Mouse (Mus musculus) kidney, adult 2 months (tissue): ENCODE measurements around the gene Krba1. TPM values are rescaled to one million over a fixed set of nuclear protein-coding genes. Genes with fewer than 3 reads are reported as not detected.
A peak's percentile ranks its signal among the peaks of the same experiment; 100 is the strongest.

Source experiments
- DNase-seq: peaks from one replicate; pipeline ENCODE4 v3.0.0; 2021
- H3K27ac ChIP-seq: fragments of 200-500 bp; 2 replicates; pipeline ENCODE4 v1.5.1; 2012; ENCODE audit warnings: low read depth, low read length, control low read depth, inconsistent platforms; ENCODE audit not compliant: insufficient read depth
- H3K27me3 ChIP-seq: fragments of 200-500 bp; replicated peaks from 2 replicates; pipeline ENCODE4 v1.6.1; 2012; ENCODE audit warnings: mild to moderate bottlenecking, moderate library complexity, low read length, inconsistent platforms; ENCODE audit not compliant: control insufficient read depth, insufficient read depth
- H3K36me3 ChIP-seq: fragments of 200-500 bp; 2 replicates; pipeline ENCODE4 v1.6.1; 2012; ENCODE audit warnings: mild to moderate bottlenecking, moderate library complexity, low read length, inconsistent platforms; ENCODE audit not compliant: control insufficient read depth, insufficient read depth
- H3K4me1 ChIP-seq: fragments of 200-500 bp; 2 replicates; pipeline ENCODE4 v1.6.1; 2011; ENCODE audit warnings: low read length; ENCODE audit not compliant: control insufficient read depth, insufficient read depth
- H3K4me3 ChIP-seq: fragments of 200-500 bp; 2 replicates; pipeline ENCODE4 v1.5.1; 2011; ENCODE audit warnings: mild to moderate bottlenecking, low read depth, low read length, control low read depth; ENCODE audit not compliant: insufficient read depth
- CTCF ChIP-seq: fragments of 200-500 bp; conservative IDR thresholded peaks from 2 replicates; pipeline ENCODE4 v1.5.1; 2011; ENCODE audit warnings: low read depth, mild to moderate bottlenecking, control low read depth, low read length, moderate library complexity, mixed read lengths; ENCODE audit not compliant: insufficient read depth, insufficient read length
- POLR2A ChIP-seq: fragments of 200-500 bp; IDR thresholded peaks from one replicate; pipeline ENCODE4 v1.6.1; 2011; ENCODE audit warnings: low read depth, low read length, control low read depth
- WGBS: fragments of 180-500 bp; shearing (Covaris S2); methylation state at CpG from one replicate; pipeline ENCODE4 v1.1.7; 2018; 5-methylcytosine and 5-hydroxymethylcytosine counted together
- polyA plus RNA-seq: library from polyadenylated mRNA; depleted of rRNA; stranded (reverse); fragments of >200 nt; gene quantifications from 2 replicates; pipeline ENCODE4 v1.2.3, GENCODE M21; 2012

Gene Krba1
- polyA plus RNA-seq, 1 experiment: 16.7 TPM

- Histone ChIP-seq H3K27me3 (no peaks in the 10 kb centered on the region), H3K4me1 (peaks cover 6% of the 10 kb centered on the region; the same call in 1 of the 2 replicates), H3K36me3 (peaks cover 3% of the 10 kb centered on the region; the same call in 1 of the 2 replicates), H3K27ac (no peak overlapping the region), H3K4me3 (no peak overlapping the region)
- no peak for DNase-seq
- WGBS: 77% methylated on average over 4 of the region's 4 CpGs
- TF ChIP-seq CTCF (no peak; the same call in 1 of the 2 replicates), POLR2A (no peak)
Observed at GRCm38 (mm10) chr6:48412147-48412546, 16.8 kb downstream of the Krba1 start.

DNA sequence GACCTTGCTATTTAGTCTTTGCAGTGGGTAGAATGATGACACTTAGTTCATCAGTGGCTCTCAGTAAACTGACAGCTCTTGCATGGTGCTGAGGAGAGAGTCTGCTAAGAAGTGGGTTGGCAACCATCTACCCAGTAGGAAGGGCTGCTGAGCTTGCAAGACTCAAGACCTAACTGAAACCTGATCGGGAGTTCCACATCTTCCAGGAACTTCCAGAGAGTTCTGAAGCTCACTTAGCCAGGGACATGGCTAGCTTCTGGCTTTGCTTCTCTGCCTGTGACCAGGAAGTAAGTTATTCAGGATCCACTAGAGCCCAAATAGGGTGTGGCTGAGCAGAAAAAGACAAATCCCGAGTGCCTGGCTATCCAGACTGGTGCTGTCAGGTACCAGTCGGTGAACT lies 17.3 kb downstream of the Krba1 start:
- Histone ChIP-seq H3K27ac (no peak overlapping the region), H3K36me3 (peaks cover 1% of the 10 kb centered on the region; the same call in 1 of the 2 replicates), H3K27me3 (no peaks in the 10 kb centered on the region), H3K4me1 (peaks cover 6% of the 10 kb centered on the region; the same call in 1 of the 2 replicates), H3K4me3 (no peak overlapping the region)
- DNase-seq: no peak
- TF ChIP-seq POLR2A (no peak), CTCF (no peak)
- WGBS: 75% methylated on average over 3 of the region's 3 CpGs

DNA sequence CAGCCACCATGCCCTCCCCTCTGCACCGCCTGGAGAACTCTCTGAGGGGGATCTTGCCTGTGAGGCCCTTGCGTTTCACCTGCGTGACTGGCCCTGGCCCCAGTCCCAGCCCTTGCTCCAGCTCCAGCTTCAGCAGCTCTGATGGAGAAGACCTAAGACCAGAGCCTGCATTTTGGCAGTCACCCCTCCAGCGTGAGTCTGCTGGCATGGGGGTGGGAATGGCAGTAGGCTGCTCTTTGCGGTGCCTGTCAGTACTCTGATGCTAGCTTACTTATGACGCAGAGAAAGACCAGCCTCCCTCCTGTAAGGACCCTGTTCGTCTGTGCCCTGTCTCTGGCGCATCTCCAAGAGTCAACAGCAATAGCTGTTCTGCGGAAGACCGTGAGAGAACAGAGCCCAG lies 17.7 kb downstream of the Krba1 start:
- no peak overlapping the region for H3K27ac ChIP-seq
- TF ChIP-seq CTCF (no peak), POLR2A (no peak)
- 71% methylated on average over 10 of the region's 10 CpGs for WGBS
- no peak for DNase-seq
- H3K4me1 ChIP-seq: peaks cover 6% of the 10 kb centered on the region; the same call in 1 of the 2 replicates
- H3K27me3 ChIP-seq: no peaks in the 10 kb centered on the region
- no peak overlapping the region for H3K4me3 ChIP-seq
- peaks cover 1% of the 10 kb centered on the region; the same call in 1 of the 2 replicates for H3K36me3 ChIP-seq

DNA sequence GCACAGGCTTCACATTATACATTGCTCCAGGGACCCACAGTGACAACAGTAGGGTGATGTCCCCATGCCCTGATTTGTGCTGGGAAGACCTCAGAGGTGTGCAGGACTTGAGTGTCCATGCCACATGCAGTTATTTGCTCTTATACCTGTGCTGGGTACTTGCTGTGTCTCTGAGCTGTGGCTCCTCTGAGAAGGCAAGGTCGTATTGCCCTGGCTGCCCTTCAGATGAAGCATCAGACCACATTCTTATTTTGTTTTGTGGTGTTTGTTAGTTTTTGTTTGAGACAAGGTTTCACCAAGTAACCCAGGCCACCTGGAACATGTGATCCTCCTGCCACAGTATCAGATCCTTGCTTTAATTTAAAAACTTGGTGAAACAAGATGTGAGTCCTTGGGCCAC lies 19.5 kb downstream of the Krba1 start:
- no peak for TF ChIP-seq POLR2A
- no peak for TF ChIP-seq CTCF
- H3K36me3 ChIP-seq: peaks cover 1% of the 10 kb centered on the region; the same call in 1 of the 2 replicates
- no peak for DNase-seq
- H3K4me1 ChIP-seq: peaks cover 6% of the 10 kb centered on the region; the same call in 1 of the 2 replicates
- H3K4me3 ChIP-seq: no peak overlapping the region
- 83% methylated on average over 1 of the region's 1 CpGs for WGBS
- H3K27me3 ChIP-seq: no peaks in the 10 kb centered on the region
- H3K27ac ChIP-seq: no peak overlapping the region

GRCm38 (mm10) chr6:48415636-48416035 lies 20.2 kb downstream of the Krba1 start:
- Histone ChIP-seq H3K27ac (no peak overlapping the region), H3K36me3 (no peaks in the 10 kb centered on the region; the same call in 1 of the 2 replicates)
- 70% methylated on average over 7 of the region's 7 CpGs for WGBS

GRCm38 (mm10) chr6:48416486-48416885 lies 21.1 kb downstream of the Krba1 start:
- WGBS: 23% methylated on average over 2 of the region's 2 CpGs
- Histone ChIP-seq H3K36me3 (no peaks in the 10 kb centered on the region; the same call in 1 of the 2 replicates), H3K4me1 (peaks cover 6% of the 10 kb centered on the region; the same call in 1 of the 2 replicates), H3K27me3 (no peaks in the 10 kb centered on the region), H3K27ac (no peak overlapping the region), H3K4me3 (no peak overlapping the region)
- DNase-seq: peak; percentile 59
- TF ChIP-seq POLR2A: no peak
- 0 out of 2 replicates have a peak, but pooled peaks have one; percentile 4 for TF ChIP-seq CTCF

More at GRCm38 (mm10) chr6:48415636-48416035, 20.2 kb downstream of the Krba1 start:
- Histone ChIP-seq H3K4me1 (peaks cover 6% of the 10 kb centered on the region; the same call in 1 of the 2 replicates), H3K27me3 (no peaks in the 10 kb centered on the region), H3K4me3 (no peak overlapping the region)
- no peak for TF ChIP-seq POLR2A
- no peak for TF ChIP-seq CTCF
- peak; percentile 47 for DNase-seq

DNA sequence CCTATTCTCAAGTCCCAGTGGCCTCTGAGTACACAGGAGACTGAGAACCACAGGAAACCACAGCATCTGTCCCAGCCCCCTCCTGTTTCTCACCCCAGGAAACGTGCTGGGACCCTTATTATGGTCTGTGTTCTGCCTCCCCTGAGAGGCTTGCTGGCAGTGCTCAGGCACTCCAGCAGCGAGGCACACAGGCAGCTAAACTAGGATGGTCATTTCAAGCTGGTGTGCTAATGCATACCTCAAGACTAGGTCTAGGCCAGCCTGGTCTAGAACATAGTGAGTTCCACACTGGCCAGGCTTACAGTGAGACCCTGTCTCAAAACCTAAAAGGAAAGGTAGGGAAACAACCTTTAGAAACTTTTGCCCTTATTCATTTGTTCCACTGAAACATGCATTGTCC lies 25.3 kb downstream of the Krba1 start:
- no peak overlapping the region for H3K4me3 ChIP-seq
- no peak overlapping the region for H3K27ac ChIP-seq
- no peaks in the 10 kb centered on the region for H3K27me3 ChIP-seq
- TF ChIP-seq POLR2A (no peak), CTCF (no peak)
- DNase-seq: no peak
- 16% methylated on average over 2 of the region's 2 CpGs for WGBS
- H3K36me3 ChIP-seq: no peaks in the 10 kb centered on the region
- peaks cover 7% of the 10 kb centered on the region for H3K4me1 ChIP-seq
